Mouse (Mus musculus): ENCODE measurements around the gene Herc6.

- TF ChIP-seq CTCF (IDR thresholded peaks at IDR 0.05; ENCODE audit: control insufficient read depth, insufficient read depth, low read length) (no peak), POLR2A (IDR thresholded peaks at IDR 0.05; ENCODE audit: borderline replicate concordance, control insufficient read depth, low read depth, low read length) (no peak)
Observed at GRCm38 (mm10) chr6:57607999-57608398, 27.2 kb downstream of the Herc6 start.

Measured in bone marrow, adult 2 months (tissue).